Mouse (Mus musculus) limb, embryonic 15.5 days (tissue): Measurements from ENCODE around the gene Parp12. TPM values are rescaled to one million over a fixed set of nuclear protein-coding genes. Genes with fewer than 3 reads are reported as not detected.

Experiments
- ATAC-seq: fragments of 200-750 bp; cut with Nextera tagmentation; 2 replicates; pipeline ENCODE4 v1.8.0; 2017; ENCODE audit warnings: low read depth, moderate TSS enrichment; ENCODE audit not compliant: insufficient number of reproducible peaks, low FRiP score, low TSS enrichment
- H3K27ac ChIP-seq: fragments of 300-500 bp; sonication (generic); 2 replicates; pipeline ENCODE4 v1.5.1; 2015; ENCODE audit warnings: moderate library complexity, mild to moderate bottlenecking, inconsistent platforms
- H3K27me3 ChIP-seq: fragments of 300-500 bp; sonication (generic); 2 replicates; pipeline ENCODE4 v1.6.1; 2015; ENCODE audit warnings: inconsistent platforms
- H3K36me3 ChIP-seq: fragments of 300-500 bp; sonication (generic); 2 replicates; pipeline ENCODE4 v1.6.1; 2015; ENCODE audit warnings: inconsistent platforms
- H3K4me1 ChIP-seq: fragments of 300-500 bp; sonication (generic); 2 replicates; pipeline ENCODE4 v1.6.1; 2015; ENCODE audit warnings: inconsistent platforms
- H3K4me2 ChIP-seq: fragments of 300-500 bp; sonication (generic); 2 replicates; pipeline ENCODE4 v1.6.1; 2015; ENCODE audit warnings: mild to moderate bottlenecking, inconsistent platforms
- H3K4me3 ChIP-seq: fragments of 300-500 bp; sonication (generic); 2 replicates; pipeline ENCODE4 v1.5.1; 2015; ENCODE audit warnings: mild to moderate bottlenecking, inconsistent platforms
- H3K9ac ChIP-seq: fragments of 300-500 bp; sonication (generic); 2 replicates; pipeline ENCODE4 v1.6.1; 2015; ENCODE audit warnings: inconsistent platforms
- H3K9me3 ChIP-seq: fragments of 300-500 bp; sonication (generic); 2 replicates; pipeline ENCODE4 v1.6.1; 2016; ENCODE audit warnings: inconsistent platforms
- WGBS: fragments of 180-500 bp; shearing (Covaris S2); methylation state at CpG from one replicate; pipeline ENCODE4 v1.1.7; 2015; 5-methylcytosine and 5-hydroxymethylcytosine counted together
- polyA plus RNA-seq: library from polyadenylated mRNA; unstranded; fragments of >200 nt; fragmentation: Nextera tagmentation; extraction: Ambion mirVana; gene quantifications from 2 replicates; pipeline ENCODE4 v1.2.1, GENCODE M21; 2015

Gene Parp12
- 8.5 and 9.9 TPM in 2 replicates for polyA plus RNA-seq

GRCm38 (mm10) chr6:39117584-39118455 is at the start of gene Parp12:
Gene Parp12 (minus strand): TSS chr6:39118349.
- H3K4me3 ChIP-seq, result peak within 1 kb of the TSS; percentile 74
- peaks cover 8% of the 10 kb centered on the region; the same call in 1 of the 2 replicates for H3K4me1 ChIP-seq
- 1% methylated on average over 86 of the region's 101 CpGs for WGBS
- 0 out of 2 replicates have a peak, but pooled peaks cover 11% of the 10 kb centered on the region for H3K27me3 ChIP-seq
- H3K4me2 ChIP-seq, result peak within 1 kb of the TSS; percentile 66
- peak; percentile 42; the same call in 1 of the 2 replicates for ATAC-seq
- H3K9me3 ChIP-seq, result no peaks in the 10 kb centered on the region
- H3K27ac ChIP-seq, result peak within 1 kb of the TSS; percentile 65
- H3K9ac ChIP-seq, result peak within 1 kb of the TSS; percentile 86
- H3K36me3 ChIP-seq, result 0 out of 2 replicates have a peak, but pooled peaks cover 3% of the 10 kb centered on the region

GRCm38 (mm10) chr6:39164891-39165290 is 46.7 kb upstream of the Parp12 start:
- H3K9me3 ChIP-seq, result no peaks in the 10 kb centered on the region
- no peak overlapping the region for H3K4me2 ChIP-seq
- ATAC-seq, result no peak
- peaks cover 32% of the 10 kb centered on the region for H3K36me3 ChIP-seq
- no peak overlapping the region for H3K4me3 ChIP-seq
- no peaks in the 10 kb centered on the region for H3K27me3 ChIP-seq
- no peaks in the 10 kb centered on the region for H3K4me1 ChIP-seq
- H3K9ac ChIP-seq, result no peak overlapping the region
- H3K27ac ChIP-seq, result no peak overlapping the region
- WGBS, result 100% methylated on average over 1 of the region's 1 CpGs

- Histone ChIP-seq H3K4me2 (no peak overlapping the region), H3K9ac (no peak overlapping the region), H3K9me3 (no peaks in the 10 kb centered on the region), H3K4me3 (no peak overlapping the region), H3K27ac (no peak overlapping the region), H3K36me3 (peaks cover 25% of the 10 kb centered on the region), H3K27me3 (no peaks in the 10 kb centered on the region), H3K4me1 (no peaks in the 10 kb centered on the region)
- 92% methylated on average over 6 of the region's 6 CpGs for whole genome bisulfite sequencing
- ATAC-seq, result no peak
These were observed 43.8 kb upstream of the Parp12 start for GRCm38 (mm10) chr6:39161975-39162374.

- peaks cover 68% of the 10 kb centered on the region for H3K36me3 ChIP-seq
These were observed 27.9 kb upstream of the Parp12 start for GRCm38 (mm10) chr6:39146041-39146440.

GRCm38 (mm10) chr6:39132556-39132955 is 14.4 kb upstream of the Parp12 start:
- Histone ChIP-seq H3K36me3 (peaks cover 21% of the 10 kb centered on the region), H3K9ac (no peak overlapping the region), H3K4me2 (no peak overlapping the region), H3K27me3 (no peaks in the 10 kb centered on the region), H3K27ac (no peak overlapping the region), H3K4me3 (no peak overlapping the region), H3K9me3 (no peaks in the 10 kb centered on the region), H3K4me1 (no peaks in the 10 kb centered on the region)
- WGBS, result 72% methylated on average over 5 of the region's 5 CpGs
- no peak for ATAC-seq

More at GRCm38 (mm10) chr6:39146041-39146440, 27.9 kb upstream of the Parp12 start:
- H3K4me2 ChIP-seq, result no peak overlapping the region
- H3K27ac ChIP-seq, result no peak overlapping the region
- no peaks in the 10 kb centered on the region for H3K4me1 ChIP-seq
- H3K4me3 ChIP-seq, result no peak overlapping the region
- no peaks in the 10 kb centered on the region for H3K9me3 ChIP-seq
- H3K27me3 ChIP-seq, result no peaks in the 10 kb centered on the region
- ATAC-seq, result no peak
- WGBS, result 62% methylated on average over 6 of the region's 6 CpGs
- H3K9ac ChIP-seq, result no peak overlapping the region

GRCm38 (mm10) chr6:39131480-39131879 is 13.3 kb upstream of the Parp12 start:
- Histone ChIP-seq H3K4me2 (no peak overlapping the region), H3K27me3 (no peaks in the 10 kb centered on the region), H3K36me3 (peaks cover 21% of the 10 kb centered on the region), H3K9me3 (no peaks in the 10 kb centered on the region; the same call in 1 of the 2 replicates), H3K4me3 (no peak overlapping the region), H3K4me1 (no peaks in the 10 kb centered on the region), H3K27ac (no peak overlapping the region), H3K9ac (no peak overlapping the region)
- WGBS, result 47% methylated on average over 4 of the region's 4 CpGs
- no peak for ATAC-seq

- Histone ChIP-seq H3K4me3 (no peak overlapping the region), H3K27ac (no peak overlapping the region), H3K27me3 (0 out of 2 replicates have a peak, but pooled peaks cover 3% of the 10 kb centered on the region), H3K9ac (no peak overlapping the region), H3K36me3 (0 out of 2 replicates have a peak, but pooled peaks cover 3% of the 10 kb centered on the region), H3K9me3 (no peaks in the 10 kb centered on the region; the same call in 1 of the 2 replicates), H3K4me1 (no peaks in the 10 kb centered on the region), H3K4me2 (no peak overlapping the region)
- no peak for ATAC-seq
These were observed 6.6 kb upstream of the Parp12 start for GRCm38 (mm10) chr6:39124719-39125118.

- Histone ChIP-seq H3K9ac (no peak overlapping the region), H3K4me2 (no peak overlapping the region), H3K4me1 (peaks cover 8% of the 10 kb centered on the region; the same call in 1 of the 2 replicates), H3K27ac (no peak overlapping the region), H3K27me3 (0 out of 2 replicates have a peak, but pooled peaks cover 11% of the 10 kb centered on the region), H3K36me3 (0 out of 2 replicates have a peak, but pooled peaks cover 3% of the 10 kb centered on the region), H3K9me3 (no peaks in the 10 kb centered on the region), H3K4me3 (no peak overlapping the region)
- no peak for ATAC-seq
- WGBS, result 49% methylated on average over 3 of the region's 3 CpGs
These were observed 2.5 kb upstream of the Parp12 start for GRCm38 (mm10) chr6:39120685-39121084.

GRCm38 (mm10) chr6:39118456-39118881 is 320 bp upstream of the Parp12 start:
- H3K27ac ChIP-seq, result peak overlapping the region; percentile 65
- peak overlapping the region; percentile 74 for H3K4me3 ChIP-seq
- ATAC-seq, result peak; percentile 17; the same call in 1 of the 2 replicates
- peak overlapping the region; percentile 66 for H3K4me2 ChIP-seq
- 0 out of 2 replicates have a peak, but pooled peaks cover 3% of the 10 kb centered on the region for H3K36me3 ChIP-seq
- H3K27me3 ChIP-seq, result 0 out of 2 replicates have a peak, but pooled peaks cover 11% of the 10 kb centered on the region
- H3K9me3 ChIP-seq, result no peaks in the 10 kb centered on the region
- H3K4me1 ChIP-seq, result peaks cover 8% of the 10 kb centered on the region; the same call in 1 of the 2 replicates
- 11% methylated on average over 49 of the region's 49 CpGs for WGBS
- H3K9ac ChIP-seq, result peak overlapping the region; percentile 86

- H3K4me2 ChIP-seq, result no peak overlapping the region
- H3K27me3 ChIP-seq, result 0 out of 2 replicates have a peak, but pooled peaks cover 11% of the 10 kb centered on the region
- no peak overlapping the region for H3K4me3 ChIP-seq
- no peaks in the 10 kb centered on the region for H3K9me3 ChIP-seq
- no peak overlapping the region for H3K27ac ChIP-seq
- ATAC-seq, result no peak
- H3K36me3 ChIP-seq, result peaks cover 5% of the 10 kb centered on the region; the same call in 1 of the 2 replicates
- no peak overlapping the region for H3K9ac ChIP-seq
- WGBS, result 79% methylated on average over 1 of the region's 1 CpGs
- peaks cover 8% of the 10 kb centered on the region; the same call in 1 of the 2 replicates for H3K4me1 ChIP-seq
These were observed 2.7 kb downstream of the Parp12 start for GRCm38 (mm10) chr6:39115438-39115837.

GRCm38 (mm10) chr6:39113141-39113540 is 5.0 kb downstream of the Parp12 start:
- Histone ChIP-seq H3K9ac (no peak overlapping the region), H3K4me3 (no peak overlapping the region), H3K27ac (no peak overlapping the region), H3K36me3 (peaks cover 5% of the 10 kb centered on the region; the same call in 1 of the 2 replicates), H3K4me2 (no peak overlapping the region), H3K9me3 (no peaks in the 10 kb centered on the region), H3K27me3 (0 out of 2 replicates have a peak, but pooled peaks cover 7% of the 10 kb centered on the region), H3K4me1 (0 out of 2 replicates have a peak, but pooled peaks cover 3% of the 10 kb centered on the region)
- WGBS, result 78% methylated on average over 3 of the region's 3 CpGs
- no peak for ATAC-seq

GRCm38 (mm10) chr6:39112701-39113100 is 5.4 kb downstream of the Parp12 start:
- no peak overlapping the region for H3K27ac ChIP-seq
- H3K27me3 ChIP-seq, result 0 out of 2 replicates have a peak, but pooled peaks cover 7% of the 10 kb centered on the region
- H3K36me3 ChIP-seq, result peaks cover 5% of the 10 kb centered on the region; the same call in 1 of the 2 replicates
- no peak overlapping the region for H3K4me2 ChIP-seq
- H3K9me3 ChIP-seq, result no peaks in the 10 kb centered on the region
- H3K4me1 ChIP-seq, result 0 out of 2 replicates have a peak, but pooled peaks cover 3% of the 10 kb centered on the region
- WGBS, result 93% methylated on average over 3 of the region's 3 CpGs
- no peak for ATAC-seq
- no peak overlapping the region for H3K9ac ChIP-seq
- no peak overlapping the region for H3K4me3 ChIP-seq
